Mouse (Mus musculus) liver, embryonic 11.5 days (tissue): ENCODE results near the gene Dyrk2. TPM values are rescaled to one million over a fixed set of nuclear protein-coding genes. Genes with fewer than 3 reads are reported as not detected.

Experiments
- ATAC-seq: fragments of 200-750 bp; cut with Nextera tagmentation; replicated peaks from 2 replicates; pipeline ENCODE4 v1.8.0; 2017; ENCODE audit warnings: moderate number of reproducible peaks, mild to moderate bottlenecking, moderate TSS enrichment, moderate library complexity; ENCODE audit not compliant: low FRiP score
- DNase-seq: peaks from one replicate; pipeline ENCODE4 v3.0.0-alpha.2; 2017; ENCODE audit warnings: low spot score
- H3K27ac ChIP-seq: fragments of 300-500 bp; sonication (generic); 2 replicates; pipeline ENCODE4 v1.5.1; 2014; ENCODE audit warnings: mild to moderate bottlenecking, low read depth, low read length, control low read depth
- H3K27me3 ChIP-seq: fragments of 300-500 bp; sonication (generic); replicated peaks from 2 replicates; pipeline ENCODE4 v1.6.1; 2014; ENCODE audit warnings: low read length, mixed read lengths; ENCODE audit not compliant: control insufficient read depth, insufficient read depth
- H3K36me3 ChIP-seq: fragments of 300-500 bp; sonication (generic); 2 replicates; pipeline ENCODE4 v1.6.1; 2014; ENCODE audit warnings: mild to moderate bottlenecking, low read length, moderate library complexity, mixed read lengths; ENCODE audit not compliant: control insufficient read depth, insufficient read depth
- H3K4me1 ChIP-seq: fragments of 300-500 bp; sonication (generic); replicated peaks from 2 replicates; pipeline ENCODE4 v1.6.1; 2014; ENCODE audit warnings: low read length, mixed read lengths; ENCODE audit not compliant: control insufficient read depth, insufficient read depth
- H3K4me2 ChIP-seq: fragments of 300-500 bp; sonication (generic); 2 replicates; pipeline ENCODE4 v1.6.1; 2014; ENCODE audit warnings: mild to moderate bottlenecking, control low read depth, moderate library complexity
- H3K4me3 ChIP-seq: fragments of 300-500 bp; sonication (generic); 2 replicates; pipeline ENCODE4 v1.5.1; 2014; ENCODE audit warnings: low read depth, low read length, control low read depth
- H3K9ac ChIP-seq: fragments of 300-500 bp; sonication (generic); 2 replicates; pipeline ENCODE4 v1.6.1; 2014; ENCODE audit warnings: low read depth, low read length, control low read depth
- H3K9me3 ChIP-seq: fragments of 300-500 bp; sonication (generic); 2 replicates; pipeline ENCODE4 v1.6.1; 2016; ENCODE audit warnings: low read length, inconsistent platforms, mixed read lengths; ENCODE audit not compliant: control insufficient read depth
- WGBS: fragments of 180-500 bp; shearing (Covaris S2); extraction: QIAGEN DNeasy Blood & Tissue Kit; methylation state at CpG from one replicate; pipeline ENCODE4 v1.1.7; 2014; 5-methylcytosine and 5-hydroxymethylcytosine counted together
- polyA plus RNA-seq: library from polyadenylated mRNA; unstranded; fragments of >200 nt; fragmentation: Nextera tagmentation; extraction: Ambion mirVana; gene quantifications from 2 replicates; pipeline ENCODE4 v1.2.1, GENCODE M21; 2014

Gene Dyrk2
- polyA plus RNA-seq, 1 experiment from 2014 or later, result 6.0 TPM

GRCm38 (mm10) chr10:118827116-118827515 lies 42.9 kb downstream of the Dyrk2 start:
- Histone ChIP-seq H3K9ac (no peak overlapping the region), H3K4me1 (no peaks in the 10 kb centered on the region), H3K4me2 (no peak overlapping the region), H3K4me3 (no peak overlapping the region), H3K9me3 (no peaks in the 10 kb centered on the region), H3K36me3 (no peaks in the 10 kb centered on the region), H3K27me3 (no peaks in the 10 kb centered on the region), H3K27ac (no peak overlapping the region)
- 88% methylated on average over 7 of the region's 7 CpGs for WGBS
- ATAC-seq (no peak), DNase-seq (no peak)

- H3K36me3 ChIP-seq, result no peaks in the 10 kb centered on the region
- H3K9me3 ChIP-seq, result no peaks in the 10 kb centered on the region
- no peak overlapping the region for H3K4me2 ChIP-seq
- no peak for DNase-seq
- 88% methylated on average over 8 of the region's 8 CpGs for WGBS
- no peak for ATAC-seq
- no peak overlapping the region for H3K4me3 ChIP-seq
- no peak overlapping the region for H3K27ac ChIP-seq
- H3K27me3 ChIP-seq, result no peaks in the 10 kb centered on the region
- no peak overlapping the region for H3K9ac ChIP-seq
- H3K4me1 ChIP-seq, result no peaks in the 10 kb centered on the region
Measured at GRCm38 (mm10) chr10:118824830-118825229, 45.2 kb downstream of the Dyrk2 start.

- Histone ChIP-seq H3K9ac (no peak overlapping the region), H3K4me3 (no peak overlapping the region), H3K27me3 (no peaks in the 10 kb centered on the region), H3K4me2 (no peak overlapping the region), H3K9me3 (no peaks in the 10 kb centered on the region), H3K27ac (no peak overlapping the region), H3K4me1 (no peaks in the 10 kb centered on the region), H3K36me3 (no peaks in the 10 kb centered on the region)
- 54% methylated on average over 7 of the region's 7 CpGs for WGBS
- no peak for ATAC-seq
- no peak for DNase-seq
Measured at GRCm38 (mm10) chr10:118820901-118821300, 49.1 kb downstream of the Dyrk2 start.

GRCm38 (mm10) chr10:118819846-118820245 lies 50.2 kb downstream of the Dyrk2 start:
- no peak overlapping the region for H3K4me2 ChIP-seq
- ATAC-seq (no peak), DNase-seq (no peak)
- H3K9ac ChIP-seq, result no peak overlapping the region
- no peaks in the 10 kb centered on the region for H3K9me3 ChIP-seq
- H3K27ac ChIP-seq, result no peak overlapping the region
- no peak overlapping the region for H3K4me3 ChIP-seq
- H3K36me3 ChIP-seq, result no peaks in the 10 kb centered on the region
- H3K27me3 ChIP-seq, result no peaks in the 10 kb centered on the region
- WGBS, result 64% methylated on average over 4 of the region's 4 CpGs
- no peaks in the 10 kb centered on the region for H3K4me1 ChIP-seq

- no peak for ATAC-seq
- WGBS, result 87% methylated on average over 6 of the region's 6 CpGs
Measured at GRCm38 (mm10) chr10:118817089-118817488, 52.9 kb downstream of the Dyrk2 start.

GRCm38 (mm10) chr10:118811945-118812344 lies 58.1 kb downstream of the Dyrk2 start:
- H3K9ac ChIP-seq, result no peak overlapping the region
- DNase-seq (no peak), ATAC-seq (no peak)
- H3K4me2 ChIP-seq, result no peak overlapping the region
- no peaks in the 10 kb centered on the region for H3K9me3 ChIP-seq
- H3K27me3 ChIP-seq, result no peaks in the 10 kb centered on the region
- H3K36me3 ChIP-seq, result no peaks in the 10 kb centered on the region
- no peak overlapping the region for H3K27ac ChIP-seq
- H3K4me1 ChIP-seq, result peaks cover 5% of the 10 kb centered on the region
- no peak overlapping the region for H3K4me3 ChIP-seq
- 40% methylated on average over 6 of the region's 6 CpGs for WGBS

More at GRCm38 (mm10) chr10:118817089-118817488, 52.9 kb downstream of the Dyrk2 start:
- Histone ChIP-seq H3K27me3 (no peaks in the 10 kb centered on the region), H3K4me2 (no peak overlapping the region), H3K27ac (no peak overlapping the region), H3K4me1 (no peaks in the 10 kb centered on the region), H3K4me3 (no peak overlapping the region), H3K36me3 (no peaks in the 10 kb centered on the region), H3K9me3 (no peaks in the 10 kb centered on the region), H3K9ac (no peak overlapping the region)
- no peak for DNase-seq

- Histone ChIP-seq H3K4me1 (peaks cover 5% of the 10 kb centered on the region), H3K9me3 (no peaks in the 10 kb centered on the region), H3K36me3 (no peaks in the 10 kb centered on the region), H3K9ac (no peak overlapping the region), H3K27me3 (no peaks in the 10 kb centered on the region), H3K27ac (no peak overlapping the region), H3K4me3 (no peak overlapping the region), H3K4me2 (peak overlapping the region; percentile 8; the same call in 1 of the 2 replicates)
- ATAC-seq (no peak), DNase-seq (no peak)
- 34% methylated on average over 16 of the region's 16 CpGs for WGBS
Measured at GRCm38 (mm10) chr10:118810908-118811711, 58.9 kb downstream of the Dyrk2 start.
